Mouse (Mus musculus) cerebellum, adult 11 months (tissue): ENCODE data around the gene Nktr.

Experiments
- DNase-seq: peaks from one replicate; pipeline ENCODE4 v3.0.0; 2022

The Nktr gene

DNA sequence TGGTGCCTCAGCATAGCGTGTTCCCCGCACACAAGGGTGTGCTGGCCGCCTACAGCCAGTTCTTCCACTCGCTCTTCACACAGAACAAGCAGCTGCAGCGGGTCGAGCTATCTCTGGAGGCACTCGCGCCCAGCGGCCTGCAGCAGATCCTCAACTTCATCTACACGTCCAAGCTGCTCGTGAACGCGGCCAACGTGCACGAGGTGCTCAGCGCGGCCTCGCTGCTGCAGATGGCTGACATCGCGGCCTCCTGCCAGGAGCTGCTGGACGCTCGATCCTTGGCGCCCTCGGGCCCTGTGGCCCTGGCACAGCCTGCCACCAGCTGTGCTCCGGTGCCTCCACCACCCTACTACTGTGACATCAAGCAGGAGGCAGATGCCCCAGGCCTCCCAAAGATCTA, 43.8 kb downstream of the Nktr start:
- DNase-seq, result no peak

DNA sequence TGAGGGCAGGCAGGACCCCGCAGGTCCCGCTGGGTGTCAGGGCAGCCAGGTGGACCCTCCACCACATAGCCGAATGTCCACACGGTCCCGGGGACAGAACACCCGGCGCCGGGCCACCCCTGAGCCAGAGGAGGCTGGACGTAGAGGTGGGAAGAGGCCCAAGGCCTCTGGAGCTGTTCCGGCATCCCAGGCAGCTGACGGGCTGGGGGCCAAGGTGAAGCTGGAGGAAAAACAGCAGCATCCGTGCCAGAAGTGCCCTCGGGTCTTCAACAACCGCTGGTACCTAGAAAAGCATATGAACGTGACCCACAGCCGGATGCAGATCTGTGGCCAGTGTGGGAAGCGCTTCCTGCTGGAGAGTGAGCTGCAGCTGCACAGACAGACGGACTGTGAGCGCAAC, 44.7 kb downstream of the Nktr start:
- no peak for DNase-seq

GRCm38 (mm10) chr9:121765166-121765855, 46.3 kb downstream of the Nktr start:
- peak; percentile 38 for DNase-seq

- no peak for DNase-seq
These were observed 53.4 kb downstream of the Nktr start for GRCm38 (mm10) chr9:121772412-121772811.

- no peak for DNase-seq
These were observed 57.0 kb downstream of the Nktr start for GRCm38 (mm10) chr9:121775951-121776350.

DNA sequence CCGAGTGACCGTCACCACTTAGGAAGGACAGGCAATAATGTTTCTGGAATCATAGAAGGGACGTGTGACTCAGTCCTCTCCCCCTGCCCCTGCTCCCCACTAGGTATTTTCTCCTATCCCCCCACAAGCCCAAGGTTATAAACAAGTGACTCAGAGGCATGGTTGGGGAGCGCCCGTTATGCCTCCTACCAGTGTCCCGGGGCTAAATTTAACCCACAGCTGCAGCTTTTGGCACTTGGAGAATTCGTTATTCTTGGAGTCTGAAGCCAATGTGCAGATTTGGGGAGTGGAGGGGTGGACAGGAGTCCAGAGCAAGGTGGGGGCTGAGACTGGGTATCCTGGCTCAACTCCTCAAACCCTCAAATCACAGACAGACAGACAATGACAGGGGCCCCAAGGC, 57.5 kb downstream of the Nktr start:
- DNase-seq, result no peak

DNA sequence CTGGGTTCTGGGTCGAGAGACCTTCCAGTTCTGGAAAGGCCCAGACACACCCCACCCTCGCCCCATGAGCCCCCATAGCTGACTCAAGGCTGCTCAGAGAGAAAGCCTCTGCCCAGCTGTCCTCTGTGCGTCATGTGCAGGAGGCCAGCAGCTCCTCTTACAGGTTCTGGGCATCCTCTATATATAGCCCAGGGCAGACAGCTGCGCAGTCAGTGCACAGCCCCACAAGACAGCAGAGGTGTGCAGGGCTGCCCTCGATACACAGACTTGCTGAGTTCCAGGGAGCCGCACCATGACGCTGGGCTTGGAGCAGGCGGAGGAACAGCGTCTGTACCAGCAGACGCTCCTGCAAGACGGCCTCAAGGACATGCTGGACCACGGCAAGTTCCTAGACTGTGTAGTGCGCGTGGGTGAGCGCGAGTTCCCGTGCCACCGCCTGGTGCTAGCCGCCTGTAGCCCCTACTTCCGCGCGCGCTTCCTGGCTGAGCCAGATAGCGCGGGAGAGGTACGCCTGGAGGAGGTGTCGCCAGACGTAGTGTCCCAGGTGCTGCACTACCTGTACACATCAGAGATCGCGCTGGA, 58.6 kb downstream of the Nktr start, which contains the start of gene Klhl40:
Gene Klhl40 (plus strand): TSS at position 124 of the 582 bp plus-strand sequence.
- no peak for DNase-seq

DNA sequence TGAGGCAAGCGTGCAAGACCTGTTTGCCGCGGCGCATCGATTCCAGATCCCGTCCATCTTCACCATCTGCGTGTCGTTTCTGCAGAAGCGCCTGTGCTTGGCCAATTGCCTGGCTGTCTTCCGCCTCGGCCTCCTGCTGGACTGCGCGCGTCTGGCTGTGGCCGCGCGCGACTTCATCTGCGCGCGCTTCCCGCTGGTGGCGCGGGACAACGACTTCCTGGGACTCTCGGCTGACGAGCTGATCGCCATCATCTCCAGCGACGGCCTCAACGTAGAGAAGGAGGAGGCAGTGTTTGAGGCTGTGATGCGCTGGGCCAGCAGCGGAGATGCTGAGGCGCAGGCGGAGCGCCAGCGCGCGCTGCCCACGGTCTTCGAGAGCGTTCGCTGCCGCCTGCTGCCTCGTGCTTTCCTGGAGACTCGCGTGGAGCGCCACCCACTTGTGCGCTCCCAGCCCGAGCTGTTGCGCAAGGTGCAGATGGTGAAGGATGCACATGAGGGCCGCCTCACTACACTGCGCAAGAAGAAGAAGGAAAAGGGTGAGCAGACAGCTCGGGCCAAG, 59.2 kb downstream of the Nktr start:
- DNase-seq, result no peak

GRCm38 (mm10) chr9:121784801-121785200, 65.8 kb downstream of the Nktr start:
- DNase-seq, result no peak

DNA sequence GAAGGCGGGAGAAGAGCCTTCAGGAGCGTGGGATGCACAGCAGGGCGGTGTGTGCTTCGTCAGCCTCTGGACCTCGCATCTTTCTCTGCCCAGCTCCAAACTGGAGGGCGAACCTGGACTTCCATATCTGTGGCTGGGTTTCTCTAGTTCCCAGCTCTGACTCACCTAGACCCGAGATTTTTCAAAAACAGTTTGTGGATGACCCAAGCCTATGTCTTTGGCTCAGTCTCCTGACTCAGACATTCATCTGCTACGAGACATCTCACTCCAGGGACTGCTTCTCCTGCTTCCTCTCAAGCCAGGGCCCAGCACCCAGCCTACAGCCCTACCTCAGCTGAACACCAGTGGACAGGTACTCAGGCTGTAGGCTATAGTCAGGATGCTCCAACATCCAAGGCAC, 66.3 kb downstream of the Nktr start:
- DNase-seq, result no peak

- no peak for DNase-seq
These were observed 67.4 kb downstream of the Nktr start for GRCm38 (mm10) chr9:121786359-121786758.

DNA sequence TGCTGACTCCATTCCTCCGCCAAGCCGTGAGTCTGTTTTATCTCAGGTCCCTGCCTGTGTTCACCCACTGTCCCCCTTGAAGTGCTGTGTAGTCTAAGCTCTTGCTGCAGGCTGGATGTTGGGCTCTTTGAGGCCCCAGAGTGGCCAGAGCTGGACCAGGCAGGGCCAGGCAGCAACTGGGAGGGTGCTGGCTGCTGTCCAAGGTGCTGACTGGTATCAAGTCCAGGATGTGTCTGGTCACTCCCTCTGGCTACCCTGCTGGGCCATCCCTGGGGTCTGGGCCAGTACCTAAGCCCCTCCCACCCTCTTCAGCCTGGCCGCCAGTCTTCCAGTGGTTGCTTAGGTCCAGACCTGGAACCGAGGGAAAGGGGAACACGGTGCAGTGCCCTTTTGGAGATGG, 72.2 kb downstream of the Nktr start:
- DNase-seq, result peak; percentile 43

DNA sequence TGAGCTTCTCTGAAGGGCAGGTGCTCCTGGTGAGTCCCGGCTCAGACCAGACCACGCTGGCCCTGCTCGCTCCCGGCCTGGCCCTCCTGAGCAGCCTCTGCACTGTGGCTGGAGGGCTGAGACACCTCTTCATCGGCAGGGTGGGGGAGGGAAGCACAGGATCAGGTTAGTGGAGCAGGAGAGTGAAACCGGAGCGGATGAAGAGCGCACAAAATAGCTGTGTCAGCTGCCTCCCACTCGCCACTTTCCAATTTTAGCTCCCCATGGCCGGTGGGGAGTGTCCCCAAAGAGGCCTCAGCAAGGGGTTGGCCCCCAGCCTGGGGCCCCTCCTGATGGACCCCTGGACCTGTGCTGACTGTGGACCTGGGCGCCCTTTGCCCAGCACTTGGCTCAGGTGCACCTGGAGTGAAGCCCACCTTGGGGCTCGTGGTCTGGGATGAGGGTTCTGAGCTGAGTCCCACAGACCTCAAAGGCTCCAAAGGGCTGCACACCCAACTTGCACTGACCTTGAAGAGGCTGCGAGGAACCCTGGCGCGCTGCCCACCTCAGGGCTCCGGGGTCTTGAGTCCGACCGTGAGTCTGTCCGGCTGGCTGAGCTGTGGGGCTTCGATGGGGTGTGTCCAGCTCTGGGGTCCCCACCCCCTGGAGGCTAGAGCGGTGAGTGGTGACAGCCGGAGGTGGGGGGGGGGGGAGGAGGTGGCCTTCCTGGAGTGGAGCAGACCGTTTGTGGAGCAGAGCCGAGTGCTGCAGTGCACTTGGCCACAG, 73.0 kb downstream of the Nktr start, which contains the start of gene Hhatl:
Gene Hhatl (minus strand): TSS at position 751 of the 765 bp plus-strand sequence.
- DNase-seq, result no peak

DNA sequence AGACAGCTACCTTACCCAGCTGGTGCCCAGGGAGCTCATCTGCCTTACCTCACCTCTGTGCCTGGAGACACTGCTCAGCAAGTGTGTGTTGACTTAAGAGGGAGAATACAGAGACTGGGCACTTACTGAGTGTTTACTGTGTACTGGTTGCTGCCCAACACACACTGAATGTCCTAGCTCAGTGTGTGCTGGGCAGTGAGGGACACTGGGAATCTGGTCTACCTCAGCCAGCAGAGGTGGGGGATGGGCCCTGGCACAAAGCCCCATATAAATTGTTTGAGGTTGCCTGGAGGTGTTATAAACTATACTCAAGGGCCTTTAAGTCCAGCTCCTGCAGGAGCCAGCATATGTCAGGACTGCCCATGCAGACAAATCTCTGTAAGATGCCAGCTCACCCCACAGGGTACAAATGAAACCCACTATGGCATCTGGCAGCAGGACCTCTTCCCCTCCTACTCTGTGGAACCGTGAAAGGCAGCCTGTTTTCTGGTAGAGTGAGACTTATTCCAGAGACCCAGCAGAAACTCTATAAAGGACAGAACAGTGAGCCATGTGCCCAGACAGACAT, 76.1 kb downstream of the Nktr start:
- DNase-seq, result no peak

DNA sequence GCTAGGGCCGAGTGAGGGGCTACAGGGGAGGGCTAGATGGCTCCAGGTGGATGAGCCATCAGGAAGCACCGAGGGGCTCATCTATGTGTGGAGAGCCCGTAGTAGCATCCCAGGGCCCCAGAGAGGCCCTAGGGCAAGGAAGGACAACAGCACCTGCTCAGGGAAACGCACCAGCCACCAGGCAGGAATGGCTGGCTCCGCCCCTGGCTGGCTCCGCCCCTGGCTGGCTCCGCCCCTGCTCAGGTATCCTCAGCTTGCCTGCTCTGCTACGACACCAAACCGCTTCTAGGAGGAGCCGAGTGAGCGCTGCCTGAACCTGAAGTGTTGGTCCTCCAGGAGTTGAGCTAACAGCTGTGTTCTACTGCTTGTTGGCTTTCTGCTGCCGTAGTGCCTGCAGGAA, 78.8 kb downstream of the Nktr start:
- DNase-seq, result no peak

GRCm38 (mm10) chr9:121798887-121799520, 80.0 kb downstream of the Nktr start:
- DNase-seq, result no peak

- DNase-seq, result no peak
These were observed 83.8 kb downstream of the Nktr start for GRCm38 (mm10) chr9:121802747-121803146.
